In genomic region chr4:47251693-47252435, GRCm38 (mm10) we compare ENCODE assay signal across 9 mouse cellular contexts. TPM values are rescaled to one million over a fixed set of nuclear protein-coding genes. Genes with fewer than 3 reads are reported as not detected.
DNase-seq lines count a peak whose midpoint lies in the region; ATAC-seq lines count a peak whose summit lies in the region.
"Had no signal": no experiment of that assay in that cellular context is flagged by ENCODE, and none has a peak within 500 bp of the region (broad histone marks: within the 10 kb centered on the region; RNA-seq: fewer than 3 reads in every experiment).

No protein-coding gene starts in this region.

- DNase-seq in gastrocnemius, adult 18-20 months (ENCODE audit: low spot score) = peak; percentile 58
- no peak for DNase-seq in gastrocnemius, postnatal 10 days
- peak; percentile 81 to 87 for DNase-seq in frontal cortex, postnatal 36 days (ENCODE audit: low spot score in 2 of 2)
- peak; percentile 79 to 83 for DNase-seq in left cerebral cortex, adult 18-20 months (ENCODE audit: low spot score in 2 of 2)
- no peak for DNase-seq in urinary bladder, adult 2 months (ENCODE audit: low spot score)
- DNase-seq in thymus, postnatal 25 days = no peak

- peak; percentile 8 for ATAC-seq in activated CD4-positive, CD25-positive, alpha-beta regulatory T cell, adult 4 months
- ATAC-seq in erythroblast, adult 5-6 weeks (replicated peaks; ENCODE audit: low FRiP score, poor library complexity, severe bottlenecking) = no peak

RNA-seq across cellular contexts. Expression of gene Col15a1, which starts 43.9 kb away (rescaled TPM):
- 10 to 100 TPM; 21.8 to 25.9 TPM for total RNA-seq in gastrocnemius, adult 18-20 months (2021)
- total RNA-seq in gastrocnemius, postnatal 10 days (2021) = 100 to 1,000 TPM; 332 to 359 TPM
- polyA plus RNA-seq in activated CD4-positive, CD25-positive, alpha-beta regulatory T cell, adult 4 months (2017; shearing (Covaris generic)) = 1 to 10 TPM; 2.6 to 5.3 TPM
- total RNA-seq in left cerebral cortex, adult 18-20 months (2021) = 1 to 10 TPM; 5.2 to 7.6 TPM
- 1.9 TPM in 1 of 2 replicates, not detected in the other for total RNA-seq in erythroblast, adult 5-6 weeks (2015; ENCODE audit: low replicate concordance)
- total RNA-seq in erythroblast, adult 5-6 weeks (2017; ENCODE audit: low replicate concordance) = not detected in 2 replicates
- polyA plus RNA-seq in urinary bladder, adult 2 months (2012; rRNA removed) = 117 and 147 TPM in 2 replicates
- polyA plus RNA-seq: G1E had no signal

Comparison
In these comparisons a context has a peak if more than half of its experiments do, and no peak if none do; other contexts are left out.
1. DNase-seq: peak in gastrocnemius, adult 18-20 months (single experiment), frontal cortex, postnatal 36 days (2 of 2) and left cerebral cortex, adult 18-20 months (2 of 2); none in gastrocnemius, postnatal 10 days (single experiment), urinary bladder, adult 2 months (single experiment) and thymus, postnatal 25 days (single experiment).
2. RNA of gene Col15a1, which starts 43.9 kb away (total RNA-seq): 332 to 359 TPM in gastrocnemius, postnatal 10 days; 21.8 to 25.9 TPM in gastrocnemius, adult 18-20 months, 5.2 to 7.6 TPM in left cerebral cortex, adult 18-20 months and 1.9 TPM in erythroblast, adult 5-6 weeks; every median in the first group is over 10 times any median in the second.